Mouse (Mus musculus) mouse embryonic stem cell (cell line): Measurements from ENCODE around the gene Avil.

Source experiments
- in situ Hi-C, 2 experiments: fragments of 300-500 bp; cut with MboI; formaldehyde crosslinking; loops; 1 replicate in 1 of 2; 3 replicates in 1 of 2; pipeline ENCODE4 v1.14.3; 2019 to 2020; ENCODE audit warnings: low sequenced_read_pairs in 2 of 2, low pct_unique_long_range_greater_than_20kb in 1 of 2, mixed read lengths in 1 of 2; ENCODE audit not compliant: unreplicated experiment in 1 of 2

Avil gene

GRCm38 (mm10) chr10:127068360-127069038, 68.0 kb downstream of the Avil start:
- in situ Hi-C loops: no loop called here

- in situ Hi-C loops: no loop called here
Measured at GRCm38 (mm10) chr10:127069281-127070189, 69.0 kb downstream of the Avil start.
